Mouse (Mus musculus) erythroblast, embryonic 14.5 days (primary cell): ENCODE results near the gene Rcbtb1.

Experiments used
- GATA1 ChIP-seq: IDR thresholded peaks from 2 replicates; pipeline ENCODE4 v1.6.1; 2012; ENCODE audit warnings: low read length, inconsistent platforms, mixed read lengths
- TAL1 ChIP-seq: IDR thresholded peaks from 3 replicates; pipeline ENCODE4 v1.6.1; 2012; ENCODE audit warnings: low read length, inconsistent platforms, mixed read lengths

DNA sequence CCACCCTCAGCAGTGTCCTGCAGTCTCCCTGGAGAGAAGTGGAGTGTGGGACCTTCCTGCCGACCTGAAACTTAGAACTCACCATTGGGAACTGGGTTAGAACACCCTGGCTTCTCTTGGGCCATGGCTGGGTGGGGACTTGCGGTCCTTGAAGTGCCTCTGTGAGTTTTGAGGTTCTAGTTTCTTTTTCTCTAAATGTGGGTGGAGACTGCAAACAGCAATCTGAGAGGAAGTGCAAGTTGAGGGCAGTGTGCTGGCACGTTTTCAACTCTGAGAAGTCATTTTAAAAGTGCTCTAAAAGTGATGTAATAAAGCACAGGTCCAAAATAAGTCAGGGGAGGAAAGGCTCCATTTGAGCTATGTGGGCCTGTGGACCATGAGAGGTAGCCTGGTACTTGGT, 59.0 kb downstream of the Rcbtb1 start, which contains the start of gene Gm6904:
- TF ChIP-seq GATA1 = no peak
- no peak for TF ChIP-seq TAL1
